Mouse (Mus musculus) embryonic facial prominence, embryonic 15.5 days (tissue): Measurements from ENCODE around the gene Acp4. TPM values are rescaled to one million over a fixed set of nuclear protein-coding genes. Genes with fewer than 3 reads are reported as not detected.
"Not testable (repeated sequence)": the region's sequence is repeated elsewhere in the genome, so short reads cannot be mapped to it uniquely, and the experiment has no call there.

Experiments
- ATAC-seq: fragments of 200-750 bp; cut with Nextera tagmentation; 2 replicates; pipeline ENCODE4 v1.8.0; 2017; ENCODE audit warnings: low read depth, moderate TSS enrichment; ENCODE audit not compliant: insufficient number of reproducible peaks, low FRiP score, low TSS enrichment
- H3K27ac ChIP-seq: fragments of 300-500 bp; sonication (generic); replicated peaks from 2 replicates; pipeline ENCODE4 v1.5.1; 2015; ENCODE audit warnings: mild to moderate bottlenecking, inconsistent platforms
- H3K27me3 ChIP-seq: fragments of 300-500 bp; sonication (generic); 2 replicates; pipeline ENCODE4 v1.6.1; 2015; ENCODE audit warnings: inconsistent platforms
- H3K36me3 ChIP-seq: fragments of 300-500 bp; sonication (generic); 2 replicates; pipeline ENCODE4 v1.6.1; 2015; ENCODE audit warnings: mild to moderate bottlenecking, inconsistent platforms
- H3K4me1 ChIP-seq: fragments of 300-500 bp; sonication (generic); 2 replicates; pipeline ENCODE4 v1.6.1; 2015; ENCODE audit warnings: inconsistent platforms
- H3K4me2 ChIP-seq: fragments of 300-500 bp; sonication (generic); replicated peaks from 2 replicates; pipeline ENCODE4 v1.6.1; 2015; ENCODE audit warnings: mild to moderate bottlenecking, inconsistent platforms
- H3K4me3 ChIP-seq: fragments of 300-500 bp; sonication (generic); replicated peaks from 2 replicates; pipeline ENCODE4 v1.5.1; 2015; ENCODE audit warnings: mild to moderate bottlenecking, inconsistent platforms
- H3K9ac ChIP-seq: fragments of 300-500 bp; sonication (generic); 2 replicates; pipeline ENCODE4 v1.6.1; 2015; ENCODE audit warnings: inconsistent platforms
- H3K9me3 ChIP-seq: fragments of 300-500 bp; sonication (generic); replicated peaks from 2 replicates; pipeline ENCODE4 v1.6.1; 2016; ENCODE audit warnings: inconsistent platforms
- WGBS: fragments of 180-500 bp; shearing (Covaris S2); methylation state at CpG from one replicate; pipeline ENCODE4 v1.1.7; 2015; 5-methylcytosine and 5-hydroxymethylcytosine counted together
- polyA plus RNA-seq: library from polyadenylated mRNA; unstranded; fragments of >200 nt; fragmentation: Nextera tagmentation; extraction: Ambion mirVana; gene quantifications from 2 replicates; pipeline ENCODE4 v1.2.1, GENCODE M21; 2015

Gene Acp4
- 0.23 and 0.30 TPM in 2 replicates for polyA plus RNA-seq

DNA sequence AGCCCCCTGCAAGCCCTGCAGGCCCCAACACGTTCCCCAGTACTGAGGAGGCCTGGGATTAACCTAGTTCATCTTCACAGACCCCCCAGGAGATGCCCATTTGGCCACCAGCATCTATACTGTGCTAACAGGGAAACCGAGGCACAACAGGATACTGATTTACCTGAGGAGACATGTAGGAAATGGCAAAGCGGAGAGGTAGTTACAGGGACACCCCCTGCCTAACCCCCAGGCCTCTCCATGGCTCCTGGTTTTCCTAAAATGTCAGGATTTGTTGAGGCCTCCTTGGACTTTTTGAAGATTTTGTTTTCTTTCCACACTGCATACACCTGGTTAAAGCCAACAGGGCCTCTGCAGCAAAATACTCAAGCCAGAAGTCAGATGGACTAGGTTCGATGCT, at the start of gene Acp4:
Gene Acp4 (minus strand): TSS at position 101 of the 400 bp plus-strand sequence.
- 77% methylated on average over 4 of the region's 4 CpGs for WGBS
- H3K27ac ChIP-seq, result no peak within 1 kb of the TSS
- no peak within 1 kb of the TSS for H3K9ac ChIP-seq
- peaks cover 18% of the 10 kb centered on the region for H3K36me3 ChIP-seq
- no peak within 1 kb of the TSS for H3K4me3 ChIP-seq
- H3K9me3 ChIP-seq, result no peaks in the 10 kb centered on the region
- peaks cover 5% of the 10 kb centered on the region for H3K27me3 ChIP-seq
- no peak for ATAC-seq
- no peak within 1 kb of the TSS for H3K4me2 ChIP-seq
- H3K4me1 ChIP-seq, result no peaks in the 10 kb centered on the region

DNA sequence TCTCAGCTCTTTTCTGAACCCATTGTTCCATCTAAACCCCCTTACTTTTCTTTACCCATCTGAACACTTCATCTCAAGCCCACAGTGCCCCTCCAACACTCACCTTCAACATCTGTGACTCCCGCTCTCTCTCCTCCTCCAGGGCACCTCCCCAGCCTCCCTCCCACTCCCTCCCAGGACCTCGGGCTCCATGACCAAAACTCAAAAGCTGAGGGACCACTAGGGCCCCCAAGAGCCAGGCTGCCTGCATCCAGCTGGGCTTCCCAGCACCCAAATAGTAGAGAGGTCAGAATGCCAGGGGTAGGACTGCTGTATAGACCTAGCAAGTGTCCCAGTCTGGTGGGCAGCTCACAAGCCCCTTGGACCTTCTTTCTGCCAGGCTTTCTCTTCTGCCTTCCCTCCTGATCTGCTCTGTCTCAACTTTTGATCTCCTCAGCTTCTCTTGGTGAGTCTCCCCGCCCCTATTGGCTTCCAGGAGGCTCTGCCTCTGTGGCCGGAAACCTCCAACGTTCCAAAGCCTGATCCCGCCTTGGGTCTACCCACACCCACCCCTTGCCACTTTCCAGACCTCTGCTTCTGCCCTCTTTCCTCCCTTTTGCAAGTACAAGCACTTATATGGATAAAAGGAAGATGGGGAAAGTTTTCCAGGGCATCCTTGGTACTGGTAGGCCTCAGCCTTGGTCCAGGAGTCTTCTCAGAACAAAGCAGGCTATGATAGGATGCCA, 49.5 kb upstream of the Acp4 start, which contains the start of gene Clec11a:
Gene Clec11a (minus strand): TSS at position 387 of the 725 bp plus-strand sequence.
- H3K4me2 ChIP-seq, result peak within 1 kb of the TSS; percentile 78
- no peaks in the 10 kb centered on the region for H3K36me3 ChIP-seq
- H3K27me3 ChIP-seq, result 0 out of 2 replicates have a peak, but pooled peaks cover 5% of the 10 kb centered on the region
- peak within 1 kb of the TSS; percentile 88 for H3K27ac ChIP-seq
- peak within 1 kb of the TSS; percentile 78 for H3K4me3 ChIP-seq
- 50% methylated on average over 6 of the region's 6 CpGs for WGBS
- peaks cover 56% of the 10 kb centered on the region for H3K4me1 ChIP-seq
- H3K9ac ChIP-seq, result no peak within 1 kb of the TSS
- no peaks in the 10 kb centered on the region for H3K9me3 ChIP-seq
- no peak for ATAC-seq

GRCm38 (mm10) chr7:44305686-44306085, 48.5 kb upstream of the Acp4 start:
- H3K27me3 ChIP-seq, result peaks cover 5% of the 10 kb centered on the region; the same call in 1 of the 2 replicates
- WGBS, result 9% methylated on average over 16 of the region's 16 CpGs
- H3K9me3 ChIP-seq, result no peaks in the 10 kb centered on the region
- peak overlapping the region; percentile 88 for H3K27ac ChIP-seq
- no peaks in the 10 kb centered on the region for H3K36me3 ChIP-seq
- H3K4me2 ChIP-seq, result peak overlapping the region; percentile 78
- no peak overlapping the region for H3K9ac ChIP-seq
- peak overlapping the region; percentile 78 for H3K4me3 ChIP-seq
- H3K4me1 ChIP-seq, result peaks cover 46% of the 10 kb centered on the region
- ATAC-seq, result 0 out of 2 replicates have a peak, but pooled peaks have one; percentile 0

DNA sequence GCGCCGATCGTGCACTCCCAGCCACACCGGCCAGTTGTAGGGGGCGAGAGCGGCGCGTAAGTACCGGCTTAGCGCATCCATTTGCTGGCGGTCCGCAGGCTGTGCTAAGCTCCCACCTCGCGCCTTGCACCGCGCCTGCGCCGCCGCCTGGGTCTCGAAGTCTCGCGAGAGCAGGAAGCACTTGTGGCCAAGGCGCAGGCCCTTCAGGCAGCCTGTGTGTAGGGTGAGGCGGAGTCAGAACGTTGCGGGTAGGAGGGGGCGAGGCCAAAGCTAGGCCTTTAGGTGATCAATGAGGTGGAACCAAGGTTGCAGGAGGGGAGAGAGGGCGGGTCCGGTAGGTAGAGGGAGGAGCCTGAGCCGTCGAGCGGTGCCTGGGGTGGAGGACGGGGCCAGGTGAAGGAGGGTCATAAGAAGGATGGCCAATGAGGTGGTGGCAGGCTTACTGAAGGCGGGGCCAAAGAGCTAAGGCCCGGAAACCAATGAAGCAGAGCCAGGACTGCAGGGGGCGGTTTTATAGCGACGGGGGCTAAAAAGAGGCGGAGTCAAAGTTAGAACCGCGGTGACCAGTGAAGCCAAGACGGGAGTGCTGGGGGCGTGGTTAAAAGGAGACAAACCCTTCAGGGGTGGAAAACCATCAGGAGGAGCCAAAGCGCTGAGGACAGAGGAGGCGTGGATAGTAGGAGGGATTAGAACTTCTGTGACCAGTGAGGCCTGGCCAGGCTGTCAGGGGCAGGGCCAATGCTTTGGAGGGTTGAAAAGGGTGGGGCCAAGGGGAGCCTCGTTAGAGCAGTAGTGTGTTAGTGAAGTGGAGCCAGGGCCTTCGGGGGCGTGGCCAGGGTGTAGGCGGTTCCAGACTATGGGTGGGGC, 47.8 kb upstream of the Acp4 start:
- under 1% methylated on average over 49 of the region's 49 CpGs for WGBS
- Histone ChIP-seq H3K4me3 (peak overlapping the region; percentile 78), H3K27ac (peak overlapping the region; percentile 93), H3K27me3 (peaks cover 5% of the 10 kb centered on the region; the same call in 1 of the 2 replicates), H3K4me2 (peak overlapping the region; percentile 78), H3K9me3 (no peaks in the 10 kb centered on the region), H3K4me1 (peaks cover 40% of the 10 kb centered on the region), H3K36me3 (no peaks in the 10 kb centered on the region), H3K9ac (peak overlapping the region; percentile 92)
- ATAC-seq, result peak; percentile 93

DNA sequence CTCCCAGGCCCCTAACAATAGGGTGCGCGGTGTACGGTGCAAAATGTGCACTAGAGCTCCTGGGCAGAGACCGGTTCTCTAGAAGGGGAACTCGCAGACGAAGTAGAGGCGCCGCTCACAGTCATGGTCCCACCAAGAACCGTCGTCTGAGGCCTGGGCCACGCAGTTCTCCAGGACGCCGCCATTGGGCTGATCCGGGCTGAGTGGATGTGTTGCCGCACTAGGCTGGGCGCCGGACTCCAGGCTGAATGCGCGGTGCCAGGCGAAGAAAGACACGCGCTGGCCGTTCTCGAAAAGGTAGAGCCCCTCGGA, 47.2 kb upstream of the Acp4 start:
- Histone ChIP-seq H3K36me3 (no peaks in the 10 kb centered on the region), H3K27me3 (peaks cover 5% of the 10 kb centered on the region; the same call in 1 of the 2 replicates), H3K9ac (peak overlapping the region; percentile 92), H3K9me3 (no peaks in the 10 kb centered on the region), H3K27ac (peak overlapping the region; percentile 93), H3K4me1 (peaks cover 40% of the 10 kb centered on the region), H3K4me2 (peak overlapping the region; percentile 78), H3K4me3 (peak overlapping the region; percentile 78)
- WGBS, result 1% methylated on average over 25 of the region's 25 CpGs
- ATAC-seq, result peak; percentile 1; the same call in 1 of the 2 replicates

DNA sequence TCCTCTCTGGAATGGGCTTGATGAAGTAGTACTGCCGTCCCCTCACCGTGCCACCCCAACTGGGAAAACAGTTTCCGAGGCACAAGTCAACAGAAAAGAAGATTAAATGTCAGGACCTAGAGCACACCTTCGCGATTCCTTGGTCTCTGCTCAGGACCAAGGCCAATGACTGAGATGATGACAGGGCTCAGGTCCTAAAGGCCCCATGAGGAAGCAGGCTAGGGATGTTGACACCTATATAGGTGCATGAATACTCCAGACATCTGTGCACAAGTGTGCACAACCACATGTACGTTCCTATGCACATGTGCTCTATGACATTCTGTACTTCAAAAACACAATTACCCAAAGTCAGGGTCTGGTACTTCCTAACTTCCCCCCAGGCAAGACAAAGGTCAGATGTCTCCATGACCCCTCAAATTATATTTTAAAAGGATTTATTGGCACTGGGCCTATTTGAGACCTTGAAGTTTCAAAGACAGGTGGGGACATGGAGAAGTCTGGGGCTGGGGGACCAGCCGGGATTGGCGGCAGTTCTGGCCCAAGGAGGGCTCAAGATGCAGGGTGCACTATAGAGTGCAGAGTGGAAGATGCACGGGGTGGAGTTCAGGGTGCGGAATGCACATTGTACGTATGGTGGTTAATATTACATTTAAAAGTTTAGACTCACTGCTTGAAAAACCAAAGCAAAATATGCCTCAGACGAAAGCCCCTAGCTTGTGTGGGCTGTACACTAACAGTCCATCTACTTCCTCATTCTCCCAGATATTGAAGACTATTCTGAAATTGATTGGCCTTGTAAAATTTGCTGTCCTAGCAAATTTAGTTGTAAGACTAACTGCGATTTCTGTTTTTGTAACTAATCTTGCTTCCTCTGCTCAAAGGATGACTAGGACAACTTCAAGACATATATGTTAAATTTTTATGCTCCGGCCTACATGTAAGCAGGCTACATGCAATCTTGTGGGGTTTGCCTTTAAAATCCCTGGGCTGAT, 46.5 kb upstream of the Acp4 start:
- H3K9me3 ChIP-seq, result no peaks in the 10 kb centered on the region
- peaks cover 38% of the 10 kb centered on the region for H3K4me1 ChIP-seq
- peak overlapping the region; percentile 93 for H3K27ac ChIP-seq
- H3K9ac ChIP-seq, result peak overlapping the region; percentile 92
- peak overlapping the region; percentile 78 for H3K4me3 ChIP-seq
- no peak for ATAC-seq
- H3K4me2 ChIP-seq, result peak overlapping the region; percentile 78
- WGBS, result 85% methylated on average over 14 of the region's 14 CpGs
- no peaks in the 10 kb centered on the region; the same call in 1 of the 2 replicates for H3K27me3 ChIP-seq
- no peaks in the 10 kb centered on the region for H3K36me3 ChIP-seq

DNA sequence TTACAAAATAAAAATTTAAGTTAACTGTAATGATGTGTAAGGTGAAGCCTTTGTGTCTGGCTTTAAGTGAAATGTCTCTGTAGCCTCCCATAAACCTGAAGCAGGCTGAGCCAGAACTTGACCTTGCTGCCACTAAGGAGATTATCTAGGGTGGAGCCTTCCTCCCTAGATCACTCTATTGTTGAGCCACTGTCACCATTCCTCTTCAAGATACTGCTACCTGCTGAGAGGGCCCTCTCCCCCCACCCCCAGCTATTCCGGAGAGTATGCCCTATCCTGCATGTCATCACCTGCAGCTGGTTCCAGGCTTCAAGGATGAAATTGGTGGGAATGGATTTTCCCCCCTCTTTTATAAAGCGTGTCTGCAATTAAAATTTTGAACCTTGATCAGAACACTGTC, 40.3 kb upstream of the Acp4 start:
- ATAC-seq, H3K36me3 ChIP-seq, H3K4me2 ChIP-seq, H3K9me3 ChIP-seq, H3K27ac ChIP-seq, H3K27me3 ChIP-seq, H3K9ac ChIP-seq, H3K4me1 ChIP-seq, H3K4me3 ChIP-seq: not testable (repeated sequence)
- WGBS, result 65% methylated on average over 2 of the region's 2 CpGs

DNA sequence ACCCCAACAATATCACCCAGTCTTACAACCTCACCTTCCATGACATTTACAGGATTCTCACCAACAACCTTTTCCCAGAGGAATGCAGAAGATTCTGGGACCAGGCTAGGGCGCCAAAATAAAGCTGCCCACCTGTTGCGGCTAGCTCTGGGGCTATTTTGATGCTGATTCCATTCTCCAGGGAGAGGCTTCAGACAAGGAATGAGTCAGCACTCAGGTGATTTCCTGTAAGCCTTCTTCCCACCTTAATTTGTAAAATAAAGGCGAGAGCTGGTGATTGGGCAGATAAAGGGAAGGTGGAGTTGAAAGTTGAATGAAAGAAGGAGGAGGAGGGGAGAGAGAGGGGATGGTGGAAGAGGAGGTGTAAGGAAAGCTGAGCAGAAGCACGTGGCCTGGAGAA, 34.2 kb upstream of the Acp4 start:
- H3K36me3 ChIP-seq, result no peaks in the 10 kb centered on the region
- no peak overlapping the region for H3K27ac ChIP-seq
- H3K9me3 ChIP-seq, result 0 out of 2 replicates have a peak, but pooled peaks cover 7% of the 10 kb centered on the region
- no peak overlapping the region for H3K4me2 ChIP-seq
- H3K4me3 ChIP-seq, result no peak overlapping the region
- no peak overlapping the region for H3K9ac ChIP-seq
- 51% methylated on average over 4 of the region's 4 CpGs for WGBS
- no peak for ATAC-seq
- no peaks in the 10 kb centered on the region for H3K27me3 ChIP-seq
- H3K4me1 ChIP-seq, result no peaks in the 10 kb centered on the region

DNA sequence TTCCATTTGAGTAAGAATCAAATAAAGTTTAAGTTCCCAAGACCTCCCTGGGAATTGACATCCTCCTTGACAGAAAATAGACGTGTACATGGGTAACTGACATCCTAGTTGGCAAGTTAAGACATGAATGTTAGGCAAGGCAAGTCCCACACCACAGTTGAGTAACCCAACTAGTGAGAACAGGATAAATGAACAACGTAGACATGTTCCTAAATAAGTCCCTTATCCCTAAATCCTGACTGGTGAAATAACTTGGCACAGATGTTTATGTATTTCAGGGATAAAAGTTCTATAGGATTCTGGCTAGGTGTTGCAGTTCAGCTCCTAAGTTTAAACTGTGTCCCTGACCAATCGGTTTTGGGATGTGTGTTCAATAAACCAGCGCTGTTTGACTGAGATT, 33.8 kb upstream of the Acp4 start:
- Histone ChIP-seq H3K36me3 (no peaks in the 10 kb centered on the region), H3K4me3 (no peak overlapping the region), H3K27ac (no peak overlapping the region), H3K27me3 (no peaks in the 10 kb centered on the region), H3K4me1 (no peaks in the 10 kb centered on the region), H3K9ac (no peak overlapping the region), H3K9me3 (0 out of 2 replicates have a peak, but pooled peaks cover 7% of the 10 kb centered on the region), H3K4me2 (no peak overlapping the region)
- 71% methylated on average over 4 of the region's 4 CpGs for WGBS
- no peak for ATAC-seq

DNA sequence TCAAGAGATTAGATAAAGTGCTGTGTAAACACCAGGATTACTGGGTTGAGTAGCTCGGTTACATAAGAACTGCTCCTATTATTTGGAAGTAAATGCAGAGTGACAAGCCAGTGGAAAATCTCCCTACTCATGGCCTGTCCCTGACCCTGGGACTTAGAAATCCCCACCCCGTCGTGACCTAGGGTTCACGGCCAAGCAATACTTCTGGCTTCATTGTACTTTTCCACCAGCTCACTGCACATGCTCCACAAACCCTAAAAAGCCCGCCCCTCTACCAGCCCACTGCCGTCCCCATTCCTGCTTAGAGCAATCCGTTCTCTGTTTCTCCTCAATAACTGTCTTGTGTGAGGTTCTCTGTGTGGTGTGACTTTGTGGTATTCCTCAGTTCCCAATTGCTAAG, 30.6 kb upstream of the Acp4 start:
- Histone ChIP-seq H3K4me1 (no peaks in the 10 kb centered on the region), H3K4me3 (no peak overlapping the region), H3K9me3 (0 out of 2 replicates have a peak, but pooled peaks cover 4% of the 10 kb centered on the region), H3K27ac (no peak overlapping the region), H3K9ac (no peak overlapping the region), H3K4me2 (no peak overlapping the region), H3K36me3 (no peaks in the 10 kb centered on the region), H3K27me3 (no peaks in the 10 kb centered on the region)
- ATAC-seq, result no peak
- 60% methylated on average over 7 of the region's 7 CpGs for WGBS
